Mouse (Mus musculus) embryo, embryonic 10.5 days (tissue): ENCODE results near the gene Wnt5a.

Source experiments
- DNase-seq: peaks from one replicate; pipeline ENCODE4 v3.0.0-alpha.2; 2015; ENCODE audit warnings: low spot score

Wnt5a gene

GRCm38 (mm10) chr14:28504101-28505050, at the start of gene Wnt5a:
Gene Wnt5a (plus strand): TSS chr14:28504750.
- DNase-seq = peak; percentile 85

- DNase-seq = no peak
These were observed 48.0 kb upstream of the Wnt5a start for GRCm38 (mm10) chr14:28456372-28457076.

DNA sequence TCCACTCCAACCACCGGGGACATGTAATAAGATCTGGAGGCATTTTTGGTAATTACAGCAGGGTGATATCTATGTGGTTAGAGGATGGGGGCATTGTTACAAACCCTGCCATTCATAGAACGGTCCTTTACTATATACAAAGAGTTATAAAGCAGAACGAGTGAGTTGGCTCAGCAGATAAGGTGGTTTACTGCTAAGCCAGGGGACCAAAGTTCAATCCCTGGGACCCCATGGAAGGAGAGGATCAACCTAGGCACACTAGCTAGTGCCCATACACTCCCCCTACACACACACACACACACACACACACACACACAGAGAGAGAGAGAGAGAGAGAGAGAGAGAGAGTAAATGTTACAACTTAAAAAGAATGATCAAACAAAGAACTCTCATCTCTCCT, 47.1 kb upstream of the Wnt5a start:
- DNase-seq = no peak

GRCm38 (mm10) chr14:28467956-28468355, 36.6 kb upstream of the Wnt5a start:
- DNase-seq = no peak

DNA sequence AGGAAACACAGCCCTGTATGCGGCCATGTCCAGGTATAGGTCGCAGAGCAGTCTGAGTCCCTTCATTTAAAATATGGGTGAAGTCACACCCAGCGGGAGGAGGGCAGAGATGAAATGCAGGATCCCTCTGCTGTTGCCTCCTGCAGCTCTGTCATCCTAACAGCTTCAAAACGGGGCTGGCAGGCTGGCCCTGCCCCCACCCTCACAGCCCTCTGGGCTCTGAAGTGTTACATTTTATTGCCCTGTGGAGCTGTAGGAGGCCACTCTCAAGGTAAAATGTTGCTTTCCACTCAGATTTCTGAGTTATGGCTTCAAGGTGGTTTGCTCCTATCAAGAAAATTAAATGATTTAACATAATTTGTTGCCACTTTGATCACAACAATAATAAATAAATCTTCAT, 34.9 kb upstream of the Wnt5a start:
- no peak for DNase-seq

DNA sequence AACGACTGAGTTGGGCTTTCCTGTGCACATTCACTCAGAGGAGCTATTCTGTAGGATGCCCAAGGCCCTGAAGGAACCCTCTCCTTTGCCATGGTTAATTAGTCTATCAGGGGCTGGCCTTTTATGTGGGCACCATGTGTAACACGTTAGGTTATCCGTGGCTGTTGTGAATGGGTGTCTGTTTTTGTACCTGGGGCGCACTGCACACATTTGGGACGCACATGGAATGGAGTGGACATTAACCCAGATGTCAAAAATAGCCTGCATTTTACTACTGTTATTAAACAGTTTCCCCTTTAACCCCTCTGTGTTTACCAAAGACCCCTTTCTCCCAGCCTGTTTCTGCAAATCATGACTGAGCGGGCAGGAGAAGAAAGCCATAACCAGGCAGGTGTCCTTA, 34.3 kb upstream of the Wnt5a start:
- no peak for DNase-seq

DNA sequence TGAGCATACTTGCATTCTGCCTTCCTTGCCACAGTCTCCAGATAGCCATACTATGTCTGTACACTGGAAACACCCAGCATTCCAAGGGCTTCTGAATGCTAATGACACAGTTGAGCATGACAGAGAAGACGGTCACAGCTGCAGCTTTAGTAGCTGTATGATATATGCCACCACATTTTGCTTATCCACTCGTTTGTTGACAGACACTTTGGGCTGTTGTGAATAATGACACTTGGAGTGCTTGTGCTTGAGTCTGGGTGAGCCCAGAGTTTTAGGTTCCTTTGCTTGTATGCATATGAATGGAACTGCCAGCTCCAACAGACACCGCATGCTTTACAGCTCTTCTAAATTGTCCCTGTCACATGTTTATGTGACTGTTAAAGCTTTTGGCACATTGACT, 29.5 kb upstream of the Wnt5a start:
- DNase-seq = peak; percentile 31

DNA sequence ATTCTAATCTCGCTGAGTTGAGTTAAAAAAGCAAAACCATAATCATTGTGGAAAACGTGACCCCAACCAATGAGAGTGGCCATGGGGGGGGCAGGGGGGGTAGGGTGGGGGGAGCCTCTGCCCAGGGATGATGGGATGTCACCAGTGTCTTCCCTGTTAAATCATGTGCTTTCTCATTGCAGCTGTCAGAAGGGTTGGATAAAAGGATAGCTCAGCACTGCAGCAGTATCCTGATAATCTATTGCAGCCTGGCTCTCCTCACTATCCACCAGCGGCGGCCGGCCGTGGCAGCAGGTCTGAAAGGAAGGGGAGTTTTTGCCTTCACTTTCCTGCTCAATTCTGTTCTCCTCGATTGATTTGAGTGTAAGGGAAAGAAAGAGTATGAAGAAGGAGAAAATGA, 29.1 kb upstream of the Wnt5a start:
- no peak for DNase-seq

DNA sequence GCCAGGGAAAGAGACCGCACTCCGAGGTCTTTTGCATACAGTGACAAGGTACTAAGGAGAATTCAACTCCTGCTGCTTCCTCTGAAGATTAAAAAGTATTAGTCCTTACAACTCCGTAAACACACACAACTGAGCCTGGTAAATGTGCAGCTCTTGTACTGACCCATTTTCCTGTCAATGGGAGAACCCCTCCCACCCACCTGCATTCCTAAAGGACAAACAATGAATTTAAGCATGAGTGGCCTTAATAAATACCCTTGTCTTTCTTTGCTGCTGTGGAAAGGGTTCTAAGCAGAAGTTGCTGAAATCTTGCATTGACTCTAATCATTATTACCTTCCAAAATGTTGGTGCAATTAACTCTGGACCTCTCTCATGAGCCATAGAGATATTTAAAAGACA, 27.8 kb upstream of the Wnt5a start:
- no peak for DNase-seq

- no peak for DNase-seq
These were observed 23.7 kb upstream of the Wnt5a start for GRCm38 (mm10) chr14:28480866-28481265.

GRCm38 (mm10) chr14:28493806-28494205, 10.7 kb upstream of the Wnt5a start:
- no peak for DNase-seq

DNA sequence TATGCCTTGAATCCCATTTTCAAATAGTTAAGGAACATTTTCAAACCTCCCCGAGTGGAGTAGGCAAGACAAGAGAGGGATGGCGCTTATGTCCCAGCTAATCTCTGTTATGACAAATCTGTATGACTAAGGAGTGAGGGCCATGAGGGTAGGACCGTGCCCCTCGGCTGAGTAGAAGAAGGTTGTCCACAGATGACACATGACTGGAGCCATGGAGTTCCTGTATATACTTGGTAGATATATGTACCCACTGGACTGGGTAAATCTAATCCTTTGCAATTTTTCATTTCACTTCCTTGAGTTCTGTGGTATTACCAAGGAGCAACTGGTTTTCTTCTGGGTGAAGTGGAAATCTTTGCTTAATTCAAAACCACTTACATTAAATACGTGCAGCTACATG, 10.3 kb upstream of the Wnt5a start:
- DNase-seq = no peak

- no peak for DNase-seq
These were observed 3.2 kb upstream of the Wnt5a start for GRCm38 (mm10) chr14:28501216-28501878.

- no peak for DNase-seq
These were observed 1.3 kb upstream of the Wnt5a start for GRCm38 (mm10) chr14:28503276-28503675.

DNA sequence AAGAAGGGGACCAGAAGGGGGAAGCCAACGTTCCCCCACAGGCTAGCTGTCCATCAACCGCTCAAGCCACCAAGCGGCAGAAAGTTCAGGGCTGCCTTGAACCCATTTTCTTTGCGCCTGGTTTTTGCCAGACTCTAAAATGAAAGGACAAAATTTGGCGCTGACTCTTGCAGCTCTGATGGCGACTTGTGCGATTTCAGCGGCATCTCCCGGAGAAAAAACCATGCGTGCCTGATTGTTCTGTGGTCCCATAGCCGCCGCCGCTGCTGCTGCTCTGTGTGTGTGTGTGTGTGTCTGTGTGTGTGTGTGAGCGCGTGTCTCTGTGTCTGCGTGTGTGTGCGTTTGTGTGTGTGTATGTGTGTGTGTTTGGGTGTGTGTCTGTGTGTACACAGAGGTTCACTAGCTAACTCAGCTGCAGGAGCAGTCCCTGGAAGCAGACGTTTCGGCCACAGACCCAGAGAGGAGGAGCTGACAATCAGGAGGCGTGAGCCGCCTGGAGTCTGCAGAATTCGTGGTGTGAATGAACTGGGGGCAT, 568 bp downstream of the Wnt5a start:
- DNase-seq = peak; percentile 79

DNA sequence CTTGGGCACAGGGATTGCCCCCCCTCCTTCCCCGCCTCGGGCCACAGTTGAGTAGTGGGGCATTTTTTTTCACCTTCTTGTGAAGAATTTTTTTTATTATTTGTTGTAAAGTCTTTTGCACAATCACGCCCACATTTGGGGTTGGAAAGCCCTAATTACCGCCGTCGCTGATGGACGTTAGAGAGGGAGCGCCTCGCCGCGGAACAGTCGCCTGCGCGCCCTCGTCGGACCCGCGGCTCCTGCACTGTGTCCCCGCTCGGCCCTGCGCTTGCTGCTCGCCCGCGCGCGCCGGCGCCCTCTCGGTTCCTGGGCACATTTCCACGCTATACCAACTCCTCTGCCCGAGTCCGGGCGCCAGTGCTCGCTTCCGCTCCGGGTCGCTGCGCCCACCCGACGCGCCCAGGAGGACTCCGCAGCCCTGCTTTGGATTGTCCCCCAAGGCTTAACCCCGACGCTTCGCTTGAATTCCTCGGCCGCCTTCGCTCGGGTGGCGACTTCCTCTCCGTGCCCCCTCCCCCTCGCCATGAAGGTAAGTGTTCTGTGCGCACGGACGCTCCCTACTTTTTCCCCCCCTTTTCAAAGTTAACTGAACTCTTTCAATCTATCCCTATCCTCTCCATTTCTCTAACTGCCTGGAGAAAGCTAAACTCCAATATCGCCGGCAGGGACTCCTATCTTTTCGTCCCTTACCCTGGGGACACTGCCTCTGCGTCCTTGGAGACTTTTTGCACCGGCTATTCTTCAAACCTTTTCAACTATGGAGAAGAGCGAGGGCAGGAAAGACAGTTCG, 1.2 kb downstream of the Wnt5a start:
- DNase-seq = peak; percentile 74

DNA sequence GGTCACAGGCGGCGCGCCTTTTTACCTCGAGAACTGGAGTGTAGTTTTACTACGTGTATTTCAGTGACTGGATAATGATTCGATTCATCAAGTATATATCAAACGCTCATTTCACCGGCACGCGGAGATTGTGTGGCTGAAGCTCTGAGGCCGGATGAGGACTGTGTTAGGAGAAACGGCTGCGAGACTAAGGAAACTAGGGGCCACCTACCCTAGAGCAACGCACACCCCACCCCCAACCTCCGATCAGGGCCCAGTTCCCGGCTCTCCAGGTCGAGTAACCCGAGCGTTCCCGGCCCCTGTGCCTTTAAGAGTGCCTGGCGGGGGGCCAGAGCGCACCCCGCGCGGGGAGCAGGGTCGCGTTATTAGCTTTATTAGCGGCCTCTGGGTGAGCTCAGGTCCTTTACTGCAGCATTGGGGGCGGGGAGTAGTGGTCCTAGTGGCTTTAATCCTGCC, 1.9 kb downstream of the Wnt5a start:
- DNase-seq = peak; percentile 79

GRCm38 (mm10) chr14:28507011-28507410, 2.5 kb downstream of the Wnt5a start:
- no peak for DNase-seq

GRCm38 (mm10) chr14:28507471-28507870, 2.9 kb downstream of the Wnt5a start:
- peak; percentile 93 for DNase-seq

GRCm38 (mm10) chr14:28508288-28509258, 4.0 kb downstream of the Wnt5a start:
- DNase-seq = peak; percentile 60
